27 mouse cellular contexts compared by ENCODE assay signal in the genomic region with DNA sequence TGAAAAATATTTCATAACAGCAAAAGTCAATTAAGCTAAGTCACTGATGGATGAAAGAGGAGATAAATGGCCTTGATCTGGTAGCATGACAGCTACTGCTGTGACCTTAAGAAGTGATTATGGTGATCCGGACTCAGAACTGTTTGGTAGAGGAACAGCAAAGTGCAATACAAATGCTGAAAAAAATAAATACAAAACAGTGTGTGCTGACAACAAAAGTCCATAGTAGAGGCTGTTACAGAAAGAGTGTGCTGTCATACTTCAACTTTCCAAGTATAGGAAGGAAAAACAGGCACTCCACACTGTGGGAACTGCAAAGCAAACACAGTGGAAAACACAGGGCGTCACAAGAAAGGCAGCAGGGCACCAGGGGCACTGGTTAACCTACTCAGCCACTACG. TPM values are rescaled to one million over a fixed set of nuclear protein-coding genes. Genes with fewer than 3 reads are reported as not detected.
A peak's percentile ranks its signal among the peaks of the same experiment; 100 is the strongest.
DNase-seq lines count a peak whose midpoint lies in the region; ATAC-seq and TF ChIP-seq lines count a peak whose summit lies in the region.
"Had no signal": no experiment of that assay in that cellular context is flagged by ENCODE, and none has a peak within 500 bp of the region (broad histone marks: within the 10 kb centered on the region; RNA-seq: fewer than 3 reads in every experiment).

No protein-coding gene starts in this region.

- no peak overlapping the region for H3K4me3 ChIP-seq in lung, postnatal 0 days (ENCODE audit: low read depth, low read length)
- H3K4me3 ChIP-seq in midbrain, embryonic 11.5 days (ENCODE audit: low read depth, low read length), result no peak overlapping the region
- no peak overlapping the region for H3K4me3 ChIP-seq in midbrain, embryonic 15.5 days
- H3K4me3 ChIP-seq: embryonic facial prominence, embryonic 13.5 days; embryonic facial prominence, embryonic 15.5 days; erythroblast, embryonic 14.5 days; forebrain, embryonic 10.5 days; forebrain, embryonic 12.5 days had no signal

- no peaks in the 10 kb centered on the region for H3K36me3 ChIP-seq in lung, postnatal 0 days (ENCODE audit: insufficient read depth, low read length)
- H3K36me3 ChIP-seq in midbrain, embryonic 11.5 days (ENCODE audit: control insufficient read depth, insufficient read depth, low read length), result no peaks in the 10 kb centered on the region; the same call in 1 of the 2 replicates
- H3K36me3 ChIP-seq in midbrain, embryonic 15.5 days (replicated peaks), result no peaks in the 10 kb centered on the region

- H3K4me1 ChIP-seq in lung, postnatal 0 days (ENCODE audit: insufficient read depth, low read depth, low read length), result no peaks in the 10 kb centered on the region
- no peaks in the 10 kb centered on the region for H3K4me1 ChIP-seq in midbrain, embryonic 11.5 days (ENCODE audit: control insufficient read depth, insufficient read depth, low read length)
- no peaks in the 10 kb centered on the region for H3K4me1 ChIP-seq in midbrain, embryonic 15.5 days
- H3K4me1 ChIP-seq: embryonic facial prominence, embryonic 13.5 days; embryonic facial prominence, embryonic 15.5 days; forebrain, embryonic 10.5 days; forebrain, embryonic 12.5 days had no signal

- no peak for TF ChIP-seq CTCF in lung, postnatal 0 days (IDR thresholded peaks at IDR 0.05)

- H3K27ac ChIP-seq in lung, postnatal 0 days (ENCODE audit: low read length), result no peak overlapping the region
- no peak overlapping the region for H3K27ac ChIP-seq in midbrain, embryonic 11.5 days (ENCODE audit: low read depth, low read length)
- H3K27ac ChIP-seq in midbrain, embryonic 15.5 days, result no peak overlapping the region
- H3K27ac ChIP-seq: embryonic facial prominence, embryonic 13.5 days; embryonic facial prominence, embryonic 15.5 days; forebrain, embryonic 10.5 days; forebrain, embryonic 12.5 days had no signal

- H3K9ac ChIP-seq in lung, postnatal 0 days (replicated peaks; ENCODE audit: low read depth), result no peak overlapping the region
- no peak overlapping the region for H3K9ac ChIP-seq in midbrain, embryonic 11.5 days (ENCODE audit: low read length)
- H3K9ac ChIP-seq in midbrain, embryonic 15.5 days, result no peak overlapping the region
- H3K9ac ChIP-seq: embryonic facial prominence, embryonic 13.5 days; embryonic facial prominence, embryonic 15.5 days; forebrain, embryonic 12.5 days had no signal

- no peak for TF ChIP-seq EP300 in lung, postnatal 0 days (IDR thresholded peaks at IDR 0.05)

- no peaks in the 10 kb centered on the region for H3K9me3 ChIP-seq in lung, postnatal 0 days (ENCODE audit: low read length)
- no peaks in the 10 kb centered on the region for H3K9me3 ChIP-seq in midbrain, embryonic 11.5 days (ENCODE audit: control insufficient read depth, low read length)
- no peaks in the 10 kb centered on the region for H3K9me3 ChIP-seq in midbrain, embryonic 15.5 days
- H3K9me3 ChIP-seq: embryonic facial prominence, embryonic 13.5 days; embryonic facial prominence, embryonic 15.5 days; forebrain, embryonic 10.5 days; forebrain, embryonic 12.5 days; G1E had no signal

- no peak overlapping the region for H3K4me2 ChIP-seq in lung, postnatal 0 days (replicated peaks; ENCODE audit: low read depth, low read length)
- H3K4me2 ChIP-seq in midbrain, embryonic 11.5 days, result no peak overlapping the region
- H3K4me2 ChIP-seq in midbrain, embryonic 15.5 days, result no peak overlapping the region
- H3K4me2 ChIP-seq: embryonic facial prominence, embryonic 13.5 days; embryonic facial prominence, embryonic 15.5 days; forebrain, embryonic 12.5 days had no signal

- WGBS in lung, postnatal 0 days, result 42% methylated on average over 3 of the region's 3 CpGs
- 74% methylated on average over 3 of the region's 3 CpGs for WGBS in midbrain, embryonic 11.5 days
- 71% methylated on average over 3 of the region's 3 CpGs for WGBS in midbrain, embryonic 15.5 days

- DNase-seq in lung, postnatal 0 days (ENCODE audit: low spot score), result no peak
- DNase-seq in lung, postnatal 10 days, result no peak
- peak; percentile 69 for DNase-seq in midbrain, embryonic 11.5 days (ENCODE audit: low spot score, missing footprints)
- peak; percentile 5 for DNase-seq in CD4-positive helper T cell, adult 2 months (ENCODE audit: low read depth, low spot score)
- DNase-seq in cerebellum, postnatal 10 days, result no peak
- DNase-seq: adrenal gland, adult 8-10 months; adrenal gland, postnatal 14 days; adrenal gland, postnatal 36 days; cerebellum, adult 11-12 months; cerebellum, adult 2 months; cerebellum, adult 9-10 months; cerebellum, postnatal 14 days; cerebellum, postnatal 36 days; embryo, embryonic 11 days had no signal

- no peaks in the 10 kb centered on the region for H3K27me3 ChIP-seq in lung, postnatal 0 days (replicated peaks; ENCODE audit: insufficient read depth, low read length)
- no peaks in the 10 kb centered on the region for H3K27me3 ChIP-seq in midbrain, embryonic 11.5 days (ENCODE audit: control insufficient read depth, insufficient read depth, low read length)
- no peaks in the 10 kb centered on the region for H3K27me3 ChIP-seq in midbrain, embryonic 15.5 days (replicated peaks)
- H3K27me3 ChIP-seq: CH12.LX; embryonic facial prominence, embryonic 13.5 days; embryonic facial prominence, embryonic 15.5 days; forebrain, embryonic 12.5 days; Patski had no signal

- peak; percentile 46 for ATAC-seq in lung, postnatal 0 days
- no peak for ATAC-seq in midbrain, embryonic 11.5 days (ENCODE audit: low FRiP score)
- no peak for ATAC-seq in midbrain, embryonic 15.5 days (replicated peaks)
- ATAC-seq: activated CD4-positive, CD25-positive, alpha-beta regulatory T cell, adult 4 months; CD4-positive, CD25-positive, alpha-beta regulatory T cell, adult 4 months; forebrain, embryonic 14.5 days; forebrain, embryonic 16.5 days; Patski had no signal

RNA-seq across cellular contexts. Expression of gene Phf3, which starts 34.1 kb away (rescaled TPM):
- polyA plus RNA-seq in lung, postnatal 0 days (2015; fragmentation: Nextera tagmentation; extraction: Ambion mirVana), result 28.2 and 29.6 TPM in 2 replicates
- polyA plus RNA-seq in midbrain, embryonic 11.5 days (2014; fragmentation: Nextera tagmentation; extraction: Ambion mirVana), result 37.8 and 44.0 TPM in 2 replicates
- 38.0 and 42.7 TPM in 2 replicates for polyA plus RNA-seq in midbrain, embryonic 15.5 days (2015; fragmentation: Nextera tagmentation; extraction: Ambion mirVana)

Comparison
In these comparisons a context has a peak if more than half of its experiments do, and no peak if none do; other contexts are left out.
1. DNase-seq: peak in midbrain, embryonic 11.5 days (single experiment) and CD4-positive helper T cell, adult 2 months (single experiment); none in lung, postnatal 0 days (single experiment), lung, postnatal 10 days (single experiment) and cerebellum, postnatal 10 days (0 of 2).